Mouse (Mus musculus) stomach, postnatal 0 days (tissue): ENCODE results near the gene Tepsin. TPM values are rescaled to one million over a fixed set of nuclear protein-coding genes. Genes with fewer than 3 reads are reported as not detected.

Source experiments
- ATAC-seq: fragments of 200-750 bp; cut with Nextera tagmentation; 2 replicates; pipeline ENCODE4 v1.8.0; 2017; ENCODE audit not compliant: low FRiP score, low TSS enrichment
- DNase-seq: peaks from one replicate; pipeline ENCODE4 v3.0.0-alpha.2; 2016; ENCODE audit warnings: low spot score
- H3K27ac ChIP-seq: fragments of 300-500 bp; sonication (generic); replicated peaks from 2 replicates; pipeline ENCODE4 v1.5.1; 2014; ENCODE audit warnings: mild to moderate bottlenecking, control low read depth
- H3K27me3 ChIP-seq: fragments of 300-500 bp; sonication (generic); 2 replicates; pipeline ENCODE4 v1.6.1; 2014; ENCODE audit warnings: low read length; ENCODE audit not compliant: control insufficient read depth, insufficient read depth
- H3K36me3 ChIP-seq: fragments of 300-500 bp; sonication (generic); 2 replicates; pipeline ENCODE4 v1.6.1; 2014; ENCODE audit warnings: low read length, mixed read lengths; ENCODE audit not compliant: control insufficient read depth, insufficient read depth
- H3K4me1 ChIP-seq: fragments of 300-500 bp; sonication (generic); replicated peaks from 2 replicates; pipeline ENCODE4 v1.6.1; 2014; ENCODE audit warnings: antibody characterized with exemption; ENCODE audit not compliant: control insufficient read depth, insufficient read depth
- H3K4me2 ChIP-seq: fragments of 300-500 bp; sonication (generic); replicated peaks from 2 replicates; pipeline ENCODE4 v1.6.1; 2014; ENCODE audit warnings: low read depth, mild to moderate bottlenecking, control low read depth, moderate library complexity
- H3K4me3 ChIP-seq: fragments of 300-500 bp; sonication (generic); 2 replicates; pipeline ENCODE4 v1.5.1; 2014; ENCODE audit warnings: low read depth, low read length, control low read depth
- H3K9ac ChIP-seq: fragments of 300-500 bp; sonication (generic); 2 replicates; pipeline ENCODE4 v1.6.1; 2014; ENCODE audit warnings: mild to moderate bottlenecking, low read length, control low read depth, mixed read lengths
- H3K9me3 ChIP-seq: fragments of 300-500 bp; sonication (generic); 2 replicates; pipeline ENCODE4 v1.6.1; 2016; ENCODE audit warnings: low read length; ENCODE audit not compliant: control insufficient read depth
- CTCF ChIP-seq: IDR thresholded peaks from 2 replicates; pipeline ENCODE4 v1.5.1; 2016; ENCODE audit warnings: antibody characterized with exemption, low read depth, mild to moderate bottlenecking, moderate library complexity
- EP300 ChIP-seq: optimal IDR thresholded peaks from 2 replicates; pipeline ENCODE3; 2016; ENCODE audit warnings: antibody characterized with exemption
- WGBS: fragments of 180-500 bp; shearing (Covaris S2); extraction: QIAGEN DNeasy Blood & Tissue Kit; methylation state at CpG from one replicate; pipeline ENCODE4 v1.1.7; 2014; 5-methylcytosine and 5-hydroxymethylcytosine counted together
- microRNA-seq: library from miRNA; unstranded; fragments of <30 nt; microRNA quantifications from one replicate; pipeline ENCODE4, GENCODE M21; 2016
- polyA plus RNA-seq: library from polyadenylated mRNA; unstranded; fragments of >200 nt; fragmentation: Nextera tagmentation; extraction: Ambion mirVana; gene quantifications from 2 replicates; pipeline ENCODE4 v1.2.1, GENCODE M21; 2015

Tepsin gene
- polyA plus RNA-seq, 1 experiment from 2014 or later, result 8.3 TPM

GRCm38 (mm10) chr11:120045839-120046552 lies 52.5 kb downstream of the Tepsin start:
- ATAC-seq, result no peak

GRCm38 (mm10) chr11:120045341-120045740 lies 53.2 kb downstream of the Tepsin start:
- Histone ChIP-seq H3K27ac (no peak overlapping the region), H3K4me3 (no peak overlapping the region), H3K36me3 (no peaks in the 10 kb centered on the region), H3K4me2 (no peak overlapping the region), H3K9me3 (no peaks in the 10 kb centered on the region), H3K27me3 (no peaks in the 10 kb centered on the region), H3K9ac (no peak overlapping the region), H3K4me1 (peaks cover 6% of the 10 kb centered on the region)
- no peak for TF ChIP-seq EP300
- 77% methylated on average over 4 of the region's 4 CpGs for WGBS
- no peak for DNase-seq
- ATAC-seq, result no peak

More at GRCm38 (mm10) chr11:120045839-120046552, 52.5 kb downstream of the Tepsin start:
- H3K4me1 ChIP-seq, result peaks cover 6% of the 10 kb centered on the region
- 31% methylated on average over 11 of the region's 11 CpGs for WGBS
- no peaks in the 10 kb centered on the region for H3K9me3 ChIP-seq
- peak overlapping the region; percentile 95 for H3K4me2 ChIP-seq
- DNase-seq, result no peak
- H3K9ac ChIP-seq, result peak overlapping the region; percentile 65
- peak overlapping the region; percentile 35; the same call in 1 of the 2 replicates for H3K27ac ChIP-seq
- H3K36me3 ChIP-seq, result no peaks in the 10 kb centered on the region
- TF ChIP-seq CTCF, result no peak
- TF ChIP-seq EP300, result no peak
- H3K4me3 ChIP-seq, result peak overlapping the region; percentile 53
- no peaks in the 10 kb centered on the region for H3K27me3 ChIP-seq

DNA sequence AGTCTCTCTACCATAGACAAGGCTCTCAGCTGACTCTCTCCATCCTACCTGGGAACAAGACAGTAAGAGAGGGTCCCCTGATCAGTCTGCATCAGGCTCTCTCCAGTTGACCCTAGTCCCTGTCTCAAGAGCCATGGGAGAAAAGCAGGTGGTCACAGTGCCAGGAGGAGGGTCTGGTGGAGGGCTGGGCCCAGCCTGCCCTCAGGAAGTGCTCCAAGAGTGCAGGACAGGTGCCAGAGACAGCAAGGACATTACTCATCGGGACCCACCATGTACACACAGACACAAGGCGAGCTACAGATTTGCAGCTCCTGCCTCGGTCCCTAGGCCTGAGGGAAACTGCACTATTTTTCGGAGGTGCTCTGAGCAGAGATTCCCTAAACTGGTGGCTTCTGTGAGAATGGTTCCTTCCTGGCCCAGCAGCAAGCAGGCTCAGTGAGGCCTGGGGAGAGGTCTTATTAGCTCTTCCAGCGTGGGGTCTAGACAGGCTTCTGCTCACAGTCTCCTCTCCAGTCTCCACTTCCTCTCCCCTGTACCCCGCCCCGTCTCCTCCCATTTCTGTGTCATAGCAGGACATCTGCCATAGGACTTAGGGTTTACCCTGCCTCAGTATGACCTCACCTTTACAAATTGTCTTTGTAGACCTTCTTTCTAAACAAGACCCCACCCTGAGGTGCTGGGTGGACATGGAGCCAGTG lies 56.2 kb downstream of the Tepsin start:
- no peaks in the 10 kb centered on the region for H3K27me3 ChIP-seq
- H3K27ac ChIP-seq, result peak overlapping the region; percentile 58
- no peak overlapping the region for H3K4me3 ChIP-seq
- no peaks in the 10 kb centered on the region for H3K9me3 ChIP-seq
- peaks cover 6% of the 10 kb centered on the region for H3K4me1 ChIP-seq
- no peak overlapping the region for H3K4me2 ChIP-seq
- 61% methylated on average over 7 of the region's 7 CpGs for WGBS
- no peak overlapping the region for H3K9ac ChIP-seq
- no peaks in the 10 kb centered on the region for H3K36me3 ChIP-seq
- DNase-seq, result no peak
- ATAC-seq, result no peak
- TF ChIP-seq EP300 (no peak), CTCF (no peak)

GRCm38 (mm10) chr11:120041191-120042123 lies 57.1 kb downstream of the Tepsin start:
- H3K4me2 ChIP-seq, result no peak overlapping the region
- H3K9ac ChIP-seq, result no peak overlapping the region
- H3K36me3 ChIP-seq, result no peaks in the 10 kb centered on the region
- peaks cover 5% of the 10 kb centered on the region for H3K4me1 ChIP-seq
- peak overlapping the region; percentile 58 for H3K27ac ChIP-seq
- no peaks in the 10 kb centered on the region for H3K9me3 ChIP-seq
- WGBS, result 60% methylated on average over 13 of the region's 13 CpGs
- H3K27me3 ChIP-seq, result no peaks in the 10 kb centered on the region
- no peak for DNase-seq
- TF ChIP-seq EP300 (no peak), CTCF (no peak)
- H3K4me3 ChIP-seq, result no peak overlapping the region
- ATAC-seq, result peak; percentile 36; the same call in 1 of the 2 replicates

Small RNA genes lying within 50 kb of the gene (microRNA-seq; reads per million reads assigned to microRNA genes)
- not detected for gene Gm25948

Other genes starting within 250 kb of the Tepsin start
- 84.5 and 85.3 TPM in 2 replicates for gene Chmp6, start 185.3 kb downstream of the Tepsin start, polyA plus RNA-seq
- gene Baiap2, start 156.0 kb downstream of the Tepsin start, polyA plus RNA-seq, result 35.1 and 39.2 TPM in 2 replicates
- gene Aatk, start 51.6 kb downstream of the Tepsin start, polyA plus RNA-seq, result 1.6 and 2.1 TPM in 2 replicates
- 5.8 and 6.3 TPM in 2 replicates for gene Cep131, start 11.9 kb downstream of the Tepsin start, polyA plus RNA-seq
- gene Ndufaf8, start 197 bp upstream of the Tepsin start, polyA plus RNA-seq, result 84.8 and 84.9 TPM in 2 replicates
- 40.5 and 42.3 TPM in 2 replicates for gene Slc38a10, start 52.6 kb upstream of the Tepsin start, polyA plus RNA-seq
- 2.7 and 2.9 TPM in 2 replicates for gene Bahcc1, start 134.2 kb upstream of the Tepsin start, polyA plus RNA-seq
- 2,268 and 2,377 TPM in 2 replicates for gene Actg1, start 249.8 kb upstream of the Tepsin start, polyA plus RNA-seq